9 mouse cellular contexts compared by ENCODE assay signal in the genomic region with DNA sequence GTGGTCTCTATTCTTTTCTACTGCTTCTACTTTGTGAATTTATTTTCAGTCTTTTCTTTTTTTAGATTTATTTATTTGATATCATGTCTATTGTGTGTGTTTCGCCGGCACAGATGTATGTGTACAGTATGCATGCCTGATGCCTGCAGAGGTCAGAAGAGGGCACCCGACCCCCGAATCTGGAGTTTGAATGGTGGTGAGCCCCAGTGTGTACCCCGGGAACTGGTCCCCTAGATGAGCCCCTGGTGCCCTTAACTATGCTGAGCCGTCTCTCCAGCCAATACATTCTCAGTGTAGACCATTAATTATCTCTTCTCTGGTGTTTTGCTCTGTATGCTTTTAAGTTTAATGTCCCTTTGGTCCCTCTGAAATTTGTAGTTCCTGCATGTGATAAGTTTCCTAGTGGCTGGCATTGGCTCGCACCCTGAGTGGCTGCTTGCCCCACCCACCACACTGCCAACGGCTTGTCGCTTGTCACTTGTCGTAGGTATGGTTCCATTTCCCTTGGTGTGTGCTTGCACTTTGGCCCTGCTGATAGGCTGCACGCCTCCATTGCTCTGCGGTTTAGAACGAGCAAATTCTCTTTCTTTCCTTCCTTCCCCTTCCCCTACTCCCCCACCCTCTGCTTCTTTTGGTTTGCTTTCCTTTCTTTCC. TPM values are rescaled to one million over a fixed set of nuclear protein-coding genes. Genes with fewer than 3 reads are reported as not detected.
DNase-seq lines count a peak whose midpoint lies in the region; ATAC-seq and TF ChIP-seq lines count a peak whose summit lies in the region.
"Had no signal": no experiment of that assay in that cellular context is flagged by ENCODE, and none has a peak within 500 bp of the region (broad histone marks: within the 10 kb centered on the region; RNA-seq: fewer than 3 reads in every experiment).

No protein-coding gene starts in this region.

- no peak for ATAC-seq in embryonic facial prominence, embryonic 12.5 days (ENCODE audit: insufficient number of reproducible peaks, insufficient read depth, low FRiP score, low TSS enrichment)
- no peak for ATAC-seq in heart, postnatal 0 days (ENCODE audit: insufficient read depth, low read depth)
- ATAC-seq in midbrain, embryonic 15.5 days (replicated peaks): no peak

- no peak for TF ChIP-seq CTCF in kidney, adult 2 months (conservative IDR thresholded peaks at IDR 0.05; ENCODE audit: insufficient read depth, insufficient read length, low read depth, low read length)
- TF ChIP-seq CTCF in heart, postnatal 0 days (IDR thresholded peaks at IDR 0.05; ENCODE audit: low read depth): no peak

- TF ChIP-seq POLR2A in kidney, adult 2 months (IDR thresholded peaks at IDR 0.05; ENCODE audit: low read depth, low read length): no peak

- no peak for TF ChIP-seq EP300 in heart, postnatal 0 days (IDR thresholded peaks at IDR 0.05; ENCODE audit: low read depth)

- no peak overlapping the region for H3K4me3 ChIP-seq in kidney, adult 2 months (ENCODE audit: insufficient read depth, low read depth, low read length)
- no peak overlapping the region for H3K4me3 ChIP-seq in embryonic facial prominence, embryonic 12.5 days
- no peak overlapping the region for H3K4me3 ChIP-seq in heart, postnatal 0 days (ENCODE audit: low read depth, low read length)
- H3K4me3 ChIP-seq in midbrain, embryonic 15.5 days: no peak overlapping the region

- H3K27ac ChIP-seq in kidney, adult 2 months (ENCODE audit: insufficient read depth, low read depth, low read length): peak overlapping the region; percentile 62
- peak overlapping the region; percentile 11; the same call in 1 of the 2 replicates for H3K27ac ChIP-seq in embryonic facial prominence, embryonic 12.5 days
- H3K27ac ChIP-seq in heart, postnatal 0 days (ENCODE audit: low read depth): peak overlapping the region; percentile 82
- H3K27ac ChIP-seq in midbrain, embryonic 15.5 days: peak overlapping the region; percentile 36; the same call in 1 of the 2 replicates

- H3K27me3 ChIP-seq in kidney, adult 2 months (replicated peaks; ENCODE audit: control insufficient read depth, insufficient read depth, low read length): no peaks in the 10 kb centered on the region
- H3K27me3 ChIP-seq in embryonic facial prominence, embryonic 12.5 days: 0 out of 2 replicates have a peak, but pooled peaks cover 3% of the 10 kb centered on the region
- no peaks in the 10 kb centered on the region for H3K27me3 ChIP-seq in heart, postnatal 0 days (ENCODE audit: control insufficient read depth, insufficient read depth, low read length)
- no peaks in the 10 kb centered on the region for H3K27me3 ChIP-seq in midbrain, embryonic 15.5 days (replicated peaks)

- no peak for DNase-seq in kidney, adult 2 months
- DNase-seq in kidney, postnatal 4 days: no peak
- DNase-seq in heart, postnatal 0 days (ENCODE audit: low spot score): no peak
- DNase-seq in urinary bladder, postnatal 36 days (ENCODE audit: low spot score in 2 of 2): no peak
- no peak for DNase-seq in cerebellum, postnatal 25 days
- DNase-seq: cerebellum, postnatal 10 days; thymus, postnatal 36 days had no signal

- H3K9me3 ChIP-seq in embryonic facial prominence, embryonic 12.5 days: no peaks in the 10 kb centered on the region
- H3K9me3 ChIP-seq in heart, postnatal 0 days (replicated peaks; ENCODE audit: control insufficient read depth, low read length): no peaks in the 10 kb centered on the region
- H3K9me3 ChIP-seq in midbrain, embryonic 15.5 days: no peaks in the 10 kb centered on the region

- WGBS in kidney, adult 2 months: 55% methylated on average over 13 of the region's 13 CpGs
- 77% methylated on average over 13 of the region's 13 CpGs for WGBS in embryonic facial prominence, embryonic 12.5 days
- 44% methylated on average over 13 of the region's 13 CpGs for WGBS in heart, postnatal 0 days
- 83% methylated on average over 13 of the region's 13 CpGs for whole genome bisulfite sequencing in midbrain, embryonic 15.5 days

- no peak overlapping the region for H3K9ac ChIP-seq in embryonic facial prominence, embryonic 12.5 days
- H3K9ac ChIP-seq in heart, postnatal 0 days (replicated peaks; ENCODE audit: low read depth, low read length): no peak overlapping the region
- H3K9ac ChIP-seq in midbrain, embryonic 15.5 days: no peak overlapping the region

- no peak overlapping the region for H3K4me2 ChIP-seq in embryonic facial prominence, embryonic 12.5 days (replicated peaks)
- H3K4me2 ChIP-seq in heart, postnatal 0 days (ENCODE audit: low read depth, low read length): 0 out of 2 replicates have a peak overlapping the region, but pooled peaks have one; percentile 4
- no peak overlapping the region for H3K4me2 ChIP-seq in midbrain, embryonic 15.5 days

- H3K36me3 ChIP-seq in kidney, adult 2 months (ENCODE audit: control insufficient read depth, insufficient read depth, low read length): no peaks in the 10 kb centered on the region
- H3K36me3 ChIP-seq in embryonic facial prominence, embryonic 12.5 days: peaks cover 3% of the 10 kb centered on the region; the same call in 1 of the 2 replicates
- H3K36me3 ChIP-seq in heart, postnatal 0 days (replicated peaks; ENCODE audit: control insufficient read depth, insufficient read depth, low read length): peaks cover 16% of the 10 kb centered on the region; the same call in 1 of the 2 replicates
- H3K36me3 ChIP-seq in midbrain, embryonic 15.5 days (replicated peaks): no peaks in the 10 kb centered on the region

- peaks cover 60% of the 10 kb centered on the region for H3K4me1 ChIP-seq in kidney, adult 2 months (ENCODE audit: control insufficient read depth, insufficient read depth, low read length)
- peaks cover 30% of the 10 kb centered on the region for H3K4me1 ChIP-seq in embryonic facial prominence, embryonic 12.5 days
- H3K4me1 ChIP-seq in heart, postnatal 0 days (ENCODE audit: control insufficient read depth, insufficient read depth): peaks cover 78% of the 10 kb centered on the region
- H3K4me1 ChIP-seq in midbrain, embryonic 15.5 days: peaks cover 56% of the 10 kb centered on the region

RNA-seq across cellular contexts. Expression of gene Gramd4, which starts 31.7 kb away (rescaled TPM):
- 18.9 and 20.6 TPM in 2 replicates for polyA plus RNA-seq in kidney, adult 2 months (2012; rRNA removed)
- polyA plus RNA-seq in embryonic facial prominence, embryonic 12.5 days (2016; fragmentation: Nextera tagmentation; extraction: Ambion mirVana): 19.4 and 19.6 TPM in 2 replicates
- total RNA-seq in heart, postnatal 0 days (2014; rRNA removed; ENCODE audit: low replicate concordance): 31.8 and 35.0 TPM in 2 replicates
- 15.4 and 16.2 TPM in 2 replicates for polyA plus RNA-seq in heart, postnatal 0 days (2015; fragmentation: Nextera tagmentation; extraction: Ambion mirVana)
- polyA plus RNA-seq in midbrain, embryonic 15.5 days (2015; fragmentation: Nextera tagmentation; extraction: Ambion mirVana): 41.0 and 41.7 TPM in 2 replicates

RNA-seq across cellular contexts. Expression of gene Celsr1, which starts 55.6 kb away (rescaled TPM):
- 12.4 and 16.8 TPM in 2 replicates for polyA plus RNA-seq in kidney, adult 2 months (2012; rRNA removed)
- 2.4 and 2.5 TPM in 2 replicates for polyA plus RNA-seq in embryonic facial prominence, embryonic 12.5 days (2016; fragmentation: Nextera tagmentation; extraction: Ambion mirVana)
- 17.4 and 18.0 TPM in 2 replicates for total RNA-seq in heart, postnatal 0 days (2014; rRNA removed; ENCODE audit: low replicate concordance)
- polyA plus RNA-seq in heart, postnatal 0 days (2015; fragmentation: Nextera tagmentation; extraction: Ambion mirVana): 0.80 and 0.97 TPM in 2 replicates
- polyA plus RNA-seq in midbrain, embryonic 15.5 days (2015; fragmentation: Nextera tagmentation; extraction: Ambion mirVana): 1.6 and 2.2 TPM in 2 replicates

Comparison
In these comparisons a context has a peak if more than half of its experiments do, and no peak if none do; other contexts are left out.
1. H3K27ac ChIP-seq: peak in every context shown above with its lines; median percentile 82 in heart, postnatal 0 days; 62 in kidney, adult 2 months; 36 in midbrain, embryonic 15.5 days; 11 in embryonic facial prominence, embryonic 12.5 days.